Mouse (Mus musculus): ENCODE results near the gene AU022252. TPM values are rescaled to one million over a fixed set of nuclear protein-coding genes. Genes with fewer than 3 reads are reported as not detected.

The AU022252 gene
- polyA plus RNA-seq, 1 experiment from 2014 or later = 3.0 TPM

GRCm38 (mm10) chr4:119157891-119158290, 74.6 kb downstream of the AU022252 start:
- WGBS (ENCODE audit: missing documents) = 83% methylated on average over 5 of the region's 5 CpGs
- H3K4me3 ChIP-seq (ENCODE audit: inconsistent target) = no peak overlapping the region
- H3K79me2 ChIP-seq (ENCODE audit: inconsistent target) = no peaks in the 10 kb centered on the region
- no peak overlapping the region for H3K27ac ChIP-seq
- no peaks in the 10 kb centered on the region for H3K36me3 ChIP-seq (ENCODE audit: inconsistent target)

GRCm38 (mm10) chr4:119157186-119157585, 75.3 kb downstream of the AU022252 start:
- no peak overlapping the region for H3K4me3 ChIP-seq (ENCODE audit: inconsistent target)
- no peak overlapping the region for H3K27ac ChIP-seq
- H3K36me3 ChIP-seq (ENCODE audit: inconsistent target) = no peaks in the 10 kb centered on the region
- 29% methylated on average over 2 of the region's 2 CpGs for WGBS (ENCODE audit: missing documents)
- H3K79me2 ChIP-seq (ENCODE audit: inconsistent target) = no peaks in the 10 kb centered on the region

Other genes with a start within 250 kb of the AU022252 start
- 5.5 to 14.5 TPM (median 7.5 TPM) in 3 replicates for gene Slc2a1, start 124.0 kb downstream of the AU022252 start, polyA plus RNA-seq (2018)
- gene Zfp691, start 58.5 kb downstream of the AU022252 start, polyA plus RNA-seq (2018) = 1.2 to 2.2 TPM (median 1.6 TPM) in 3 replicates
- not detected in 3 replicates for gene Ermap, start 42.7 kb downstream of the AU022252 start, polyA plus RNA-seq (2018)
- gene Svbp, start 37.4 kb downstream of the AU022252 start, polyA plus RNA-seq (2018) = 6.9 to 28.4 TPM (median 27.3 TPM) in 3 replicates
- not detected in 3 replicates for gene Tmem269, start 14.5 kb downstream of the AU022252 start, polyA plus RNA-seq (2018)
- 4.6 to 7.6 TPM (median 5.8 TPM) in 3 replicates for gene P3h1, start 203 bp upstream of the AU022252 start, polyA plus RNA-seq (2018)
- gene Cldn19, start 22.7 kb upstream of the AU022252 start, polyA plus RNA-seq (2018) = not detected in 3 replicates
- gene Ybx1, start 61.9 kb upstream of the AU022252 start, polyA plus RNA-seq (2018) = 671 to 1,591 TPM (median 793 TPM) in 3 replicates
- 19.8 to 39.9 TPM (median 33.9 TPM) in 3 replicates for gene Ppih, start 87.8 kb upstream of the AU022252 start, polyA plus RNA-seq (2018)
- not detected in 3 replicates for gene Ccdc30, start 182.8 kb upstream of the AU022252 start, polyA plus RNA-seq (2018)
- 8.4 to 12.4 TPM (median 9.1 TPM) in 3 replicates for gene Ppcs, start 189.7 kb upstream of the AU022252 start, polyA plus RNA-seq (2018)
- gene Zmynd12, start 190.1 kb upstream of the AU022252 start, polyA plus RNA-seq (2018) = not detected in 3 replicates